Mouse (Mus musculus) limb, embryonic 10.5 days (tissue): ENCODE data around the gene Htr7. TPM values are rescaled to one million over a fixed set of nuclear protein-coding genes. Genes with fewer than 3 reads are reported as not detected.

Experiments used
- polyA plus RNA-seq: library from polyadenylated mRNA; unstranded; fragments of >200 nt; fragmentation: Nextera tagmentation; extraction: Ambion mirVana; gene quantifications from 2 replicates; pipeline ENCODE4 v1.2.1, GENCODE M21; 2016

Htr7 gene
- polyA plus RNA-seq, 1 experiment from 2014 or later: not detected

Other genes with a start within 250 kb of the Htr7 start
- gene Rpp30, start 26.2 kb upstream of the Htr7 start, polyA plus RNA-seq: 99.7 and 104 TPM in 2 replicates
- gene Ankrd1, start 62.6 kb upstream of the Htr7 start, polyA plus RNA-seq: 0.18 and 0.24 TPM in 2 replicates